Mouse (Mus musculus): Measurements from ENCODE around the gene Arhgap32.
"Not testable (repeated sequence)": the region's sequence is repeated elsewhere in the genome, so short reads cannot be mapped to it uniquely, and the experiment has no call there.

The Arhgap32 gene

DNA sequence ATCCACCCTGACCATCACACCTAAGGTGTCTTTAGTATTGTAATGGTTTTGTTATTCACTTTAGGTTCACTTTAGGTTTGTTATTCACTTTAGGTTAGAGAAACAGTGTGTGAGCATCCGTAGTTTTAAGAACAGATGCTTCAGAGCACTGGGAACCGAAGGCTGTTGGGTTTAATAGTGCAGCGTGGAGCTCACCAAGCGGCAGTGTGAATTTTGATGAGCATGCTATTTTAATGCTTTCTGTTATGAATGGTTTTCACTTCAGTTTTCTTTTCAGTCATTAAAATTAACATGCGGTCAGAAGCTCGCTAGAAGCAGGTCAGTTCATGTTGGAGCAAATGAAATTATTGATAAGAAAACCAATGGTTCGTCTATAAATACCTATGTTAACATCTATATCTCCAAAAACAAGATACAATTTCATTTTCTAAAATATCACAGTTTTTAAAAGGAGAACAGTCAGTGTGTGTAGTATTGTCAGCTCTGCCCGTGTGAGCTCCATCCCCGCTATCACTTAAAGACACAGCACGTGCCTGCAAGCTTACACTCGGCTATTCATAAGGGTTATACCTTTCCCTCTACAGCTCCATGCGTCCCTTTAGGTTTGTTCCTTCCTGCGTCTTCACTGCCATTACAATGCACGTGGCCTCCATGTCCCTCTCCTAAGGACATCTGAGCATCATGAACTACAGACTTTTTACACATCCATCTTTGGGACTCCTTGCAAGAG is 21.9 kb downstream of the Arhgap32 start:
- DNase-seq (ENCODE audit: low spot score in 2 of 2): no peak

DNA sequence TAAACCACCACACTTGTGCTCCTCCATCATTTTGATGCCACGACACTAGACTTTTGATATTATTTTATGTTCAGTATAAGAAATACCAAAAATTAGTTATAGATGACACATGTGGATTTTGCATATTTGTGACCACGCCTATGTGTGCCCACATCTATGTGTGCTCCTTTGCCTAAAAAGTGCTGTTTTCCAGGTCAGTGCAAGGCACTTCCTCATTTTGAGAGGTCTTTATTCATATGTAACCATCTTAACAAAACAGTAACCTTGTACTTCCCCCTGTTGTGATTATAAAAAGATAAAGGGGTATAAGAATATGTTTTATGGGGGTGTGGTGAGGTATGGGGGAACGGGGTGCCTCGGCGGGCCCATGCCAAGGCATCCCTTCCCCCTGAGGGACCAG is 22.7 kb downstream of the Arhgap32 start:
- DNase-seq (ENCODE audit: low spot score in 2 of 2): no peak

DNA sequence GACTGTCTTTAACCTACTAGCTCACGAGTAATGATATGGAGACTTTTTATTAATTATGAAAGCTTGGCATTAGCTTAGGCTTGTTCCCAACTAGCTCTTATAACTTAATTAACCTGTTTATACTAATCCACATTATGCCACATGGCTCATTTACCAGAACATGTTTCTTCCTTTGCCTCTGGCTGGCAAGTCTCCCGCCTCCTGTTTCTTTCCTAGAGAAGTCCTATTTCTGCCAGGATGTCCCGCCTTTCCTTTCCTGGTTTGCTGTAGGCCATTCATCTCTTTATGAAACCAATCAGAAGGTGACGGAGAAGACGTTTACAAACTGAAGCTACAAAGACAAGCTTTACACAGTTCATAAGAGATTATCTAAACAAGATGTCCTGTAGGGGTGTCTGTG is 23.7 kb downstream of the Arhgap32 start:
- no peak for DNase-seq (ENCODE audit: low spot score in 2 of 2)

DNA sequence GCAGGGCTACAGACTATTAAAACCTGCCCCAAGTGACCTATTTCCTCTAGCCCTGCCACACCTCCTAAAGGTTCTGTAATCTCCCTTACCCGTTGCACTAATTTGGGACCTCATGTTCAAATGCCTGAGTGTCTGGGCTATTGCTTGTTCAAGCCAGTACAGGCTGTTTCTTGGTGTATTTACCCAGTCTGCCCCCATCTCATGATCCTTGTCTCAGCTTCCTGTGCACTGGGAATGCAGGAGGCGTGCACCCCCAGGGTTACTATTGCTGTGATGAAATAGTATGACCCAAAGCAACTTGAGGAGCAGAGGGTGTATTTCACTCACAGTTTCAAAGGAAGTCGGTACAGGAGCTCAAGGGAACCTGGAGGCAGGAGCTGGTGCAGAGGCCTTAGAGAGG is 26.9 kb downstream of the Arhgap32 start:
- DNase-seq (ENCODE audit: low spot score in 2 of 2): no peak

DNA sequence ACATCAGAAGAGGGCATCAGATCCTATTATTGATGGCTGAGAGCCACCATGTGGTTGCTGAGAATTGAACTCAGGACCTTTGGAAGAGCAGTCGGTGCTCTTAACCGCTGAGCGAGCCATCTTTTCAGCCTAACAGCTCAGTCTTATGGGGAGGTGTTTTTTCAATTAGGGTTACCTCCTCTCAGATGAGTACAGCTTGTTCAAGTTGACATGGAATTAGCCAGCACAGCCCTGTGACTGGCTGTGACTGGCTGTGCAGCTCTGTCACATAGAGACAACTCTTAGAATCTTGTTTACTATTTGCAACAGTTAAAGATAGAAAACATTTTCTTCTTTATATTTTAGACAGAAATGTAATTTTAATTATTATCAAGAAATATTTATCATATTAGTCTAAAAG is 27.5 kb downstream of the Arhgap32 start:
- DNase-seq (ENCODE audit: low spot score in 2 of 2): no peak

DNA sequence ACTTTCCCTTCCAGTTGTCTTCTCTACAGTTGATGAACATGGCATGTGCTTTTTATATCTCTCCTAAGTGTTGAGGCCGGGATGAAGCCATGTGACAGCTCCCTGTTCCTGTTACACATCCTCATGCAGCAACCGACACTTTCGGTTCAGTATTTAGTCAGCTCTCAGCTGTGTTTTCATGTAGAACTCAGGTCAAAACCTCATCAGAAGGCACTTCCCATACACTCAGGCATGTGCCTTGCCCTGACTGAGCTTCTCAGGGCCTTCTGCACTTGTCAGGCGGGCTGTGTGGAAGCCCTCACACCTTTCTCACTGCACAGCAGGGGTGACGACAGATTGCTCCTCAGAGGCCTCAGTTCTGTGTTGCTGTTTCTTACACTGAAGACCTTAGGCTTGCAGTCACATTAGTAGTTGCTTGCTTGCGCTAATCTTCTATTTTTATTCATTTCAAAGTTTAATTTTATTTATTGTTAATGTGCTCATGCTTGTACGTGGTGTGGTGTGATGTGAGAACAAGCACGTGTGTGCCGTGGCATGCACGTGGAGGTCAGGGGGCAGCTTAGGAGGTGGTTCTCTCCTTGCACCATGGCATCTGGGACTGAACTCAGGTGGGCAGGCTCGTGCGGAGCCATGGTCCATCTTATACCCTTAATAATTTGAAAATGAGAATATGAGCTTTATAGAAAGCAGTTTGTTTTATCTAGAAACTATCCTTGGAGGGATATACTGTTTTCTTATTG is 30.5 kb downstream of the Arhgap32 start:
- DNase-seq (ENCODE audit: low spot score in 2 of 2): no peak

DNA sequence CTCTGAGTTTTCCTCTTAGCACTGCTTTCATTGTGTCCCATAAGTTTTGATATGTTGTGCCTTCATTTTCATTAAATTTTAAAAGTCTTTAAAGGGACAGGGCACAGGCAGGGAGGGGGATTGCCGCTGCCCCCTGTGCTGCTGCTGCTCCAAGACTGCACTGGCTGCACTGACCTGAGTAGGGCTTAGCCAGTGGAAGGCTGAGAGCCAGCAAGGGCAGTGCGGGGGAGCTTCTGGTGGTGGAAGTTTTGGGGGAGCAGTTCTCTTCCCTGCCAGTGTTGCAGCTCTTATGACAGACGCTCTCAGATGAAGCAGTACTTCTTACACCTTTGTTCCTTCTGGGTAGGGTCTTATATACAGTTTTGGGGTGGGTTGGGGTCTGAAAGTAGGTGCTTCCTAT is 33.3 kb downstream of the Arhgap32 start:
- DNase-seq (ENCODE audit: low spot score in 2 of 2): no peak

DNA sequence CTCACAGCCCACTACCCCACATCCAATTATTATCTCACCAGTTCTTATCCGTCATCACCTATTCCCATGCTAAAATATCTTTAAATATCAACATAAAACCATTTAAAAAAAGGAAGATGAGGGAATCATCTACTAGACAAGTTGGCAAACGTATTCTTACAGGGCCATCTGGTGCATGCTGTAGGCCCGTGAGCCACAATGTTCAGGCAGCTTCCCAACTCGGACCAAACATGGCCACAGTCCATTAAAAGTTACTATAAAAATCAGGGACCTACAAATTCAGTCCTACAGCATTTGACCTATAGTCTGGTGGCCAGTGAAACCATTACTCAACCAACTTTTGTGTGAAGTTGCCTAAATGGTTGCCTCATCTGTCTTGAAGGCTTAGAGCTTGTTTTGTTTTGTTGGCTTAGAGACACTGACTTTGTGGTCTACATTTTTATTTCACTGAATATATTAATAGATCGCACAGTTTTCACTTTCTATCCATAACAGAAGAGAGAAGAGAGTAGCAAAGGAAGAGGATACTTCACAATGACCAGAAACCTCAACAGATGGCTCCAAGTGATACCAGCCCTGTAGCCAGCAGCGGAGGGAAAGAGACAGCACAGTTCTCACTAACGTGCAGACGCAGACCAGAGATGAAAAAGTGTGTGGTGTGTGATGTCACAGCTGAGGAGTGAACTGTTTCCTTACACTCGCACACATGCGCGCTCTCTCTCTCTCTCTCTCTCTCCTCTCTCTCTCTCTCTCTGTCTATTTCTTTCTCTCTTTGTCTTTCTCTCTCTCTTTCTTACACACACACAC is 34.1 kb downstream of the Arhgap32 start:
- no peak for DNase-seq (ENCODE audit: low spot score in 2 of 2)

DNA sequence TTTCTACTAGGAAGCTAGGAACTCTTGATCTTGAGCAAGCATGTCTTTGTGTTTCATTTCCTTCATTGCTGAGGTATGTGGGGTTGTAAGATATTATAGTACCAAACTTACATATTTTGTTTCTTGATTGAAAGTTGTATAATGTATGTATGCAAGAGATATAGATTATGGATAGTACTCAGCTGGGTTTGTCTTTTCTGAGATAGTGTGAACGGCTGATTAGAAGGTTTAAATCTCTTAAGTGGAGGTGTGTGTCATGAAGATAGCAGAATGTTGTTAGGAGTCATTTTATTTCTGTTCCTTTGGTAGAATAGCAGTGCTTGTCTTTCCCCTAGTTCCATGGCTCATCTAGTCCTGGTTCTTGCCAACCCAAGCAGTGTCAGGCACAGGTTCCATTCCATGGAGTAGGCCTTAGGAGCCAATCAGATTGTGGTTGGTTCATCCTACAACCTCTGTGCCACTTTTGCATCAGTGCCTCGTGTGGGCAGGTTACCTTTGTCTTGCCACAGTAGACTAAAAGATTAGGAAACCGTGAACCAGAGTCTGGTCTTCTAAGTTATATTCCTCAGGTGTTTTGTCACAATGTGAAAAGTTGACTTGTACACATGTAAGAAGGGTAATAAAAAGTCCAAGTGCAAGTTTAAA is 38.9 kb downstream of the Arhgap32 start:
- DNase-seq (ENCODE audit: low spot score in 2 of 2): no peak

DNA sequence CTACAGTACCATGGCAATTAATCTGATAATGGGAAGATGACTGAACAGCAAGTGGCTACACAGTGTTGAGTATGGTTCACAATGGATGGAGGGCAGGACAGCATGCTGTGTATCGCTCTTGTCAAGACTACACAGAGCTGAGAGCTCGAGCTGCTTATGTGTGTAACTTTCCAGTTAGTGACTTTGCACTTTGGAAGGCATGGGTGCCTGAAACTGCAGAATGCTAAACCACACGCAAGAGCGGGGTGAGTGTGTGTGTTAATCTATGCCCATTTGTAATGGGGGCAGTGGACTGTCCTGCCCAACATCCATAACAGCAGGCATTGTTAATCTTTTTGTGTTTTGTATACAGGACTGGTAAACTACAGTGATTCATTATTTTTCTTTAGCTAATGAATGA is 40.8 kb downstream of the Arhgap32 start:
- no peak for DNase-seq (ENCODE audit: low spot score in 2 of 2)

DNA sequence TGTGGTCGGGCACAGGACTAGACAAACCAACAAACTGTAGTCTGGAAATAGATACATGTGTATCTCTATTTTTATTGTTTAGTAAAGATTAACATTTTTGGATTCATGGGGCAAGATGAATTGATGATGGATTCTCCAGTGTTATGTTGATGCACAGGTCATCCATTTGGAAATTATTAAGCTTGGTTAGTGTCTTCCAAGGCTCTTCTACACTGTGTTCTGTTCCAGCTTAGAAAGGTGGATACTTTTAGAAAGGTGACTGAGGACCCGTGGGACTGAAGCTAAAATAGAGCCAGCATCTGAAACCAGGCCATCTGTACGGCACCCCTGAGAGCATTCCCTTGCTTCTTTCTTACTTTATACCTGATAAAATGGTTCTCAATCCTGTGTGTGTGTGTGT is 41.3 kb downstream of the Arhgap32 start:
- DNase-seq (ENCODE audit: low spot score in 2 of 2): no peak

DNA sequence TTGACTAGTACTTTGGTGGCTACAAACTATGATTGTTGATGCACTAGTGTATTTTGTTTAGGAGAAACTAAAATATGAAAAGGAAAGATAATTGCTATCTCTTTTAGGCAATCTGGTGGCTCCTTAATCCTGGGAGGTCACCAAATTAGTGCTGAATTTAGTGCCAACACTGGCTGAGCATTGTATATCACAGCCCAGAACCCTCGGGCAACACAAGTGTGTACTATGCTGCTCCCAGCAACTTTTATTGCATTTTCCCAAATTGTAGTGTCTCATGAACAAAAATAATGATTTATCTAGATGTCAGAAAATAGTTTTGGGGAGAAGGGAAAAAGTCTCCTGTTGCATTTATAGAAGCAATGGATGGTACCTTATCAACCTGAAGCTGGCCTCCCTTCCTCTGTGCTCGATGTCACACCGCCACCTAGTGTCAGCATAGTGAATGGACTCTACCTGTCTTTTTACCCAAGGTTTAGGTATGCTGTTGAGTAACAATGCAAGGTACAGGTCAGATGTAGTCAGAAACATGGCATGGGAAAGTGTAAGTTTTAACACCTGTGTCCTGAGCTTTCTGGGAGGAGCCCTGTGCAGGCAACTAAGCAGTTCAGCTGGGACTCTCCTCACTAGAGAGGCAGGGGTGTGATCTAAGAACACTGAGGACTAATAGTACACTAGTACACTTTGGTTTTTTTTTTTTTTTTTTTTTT is 43.1 kb downstream of the Arhgap32 start:
- peak; percentile 69 to 79 for DNase-seq (ENCODE audit: low spot score in 2 of 2)

DNA sequence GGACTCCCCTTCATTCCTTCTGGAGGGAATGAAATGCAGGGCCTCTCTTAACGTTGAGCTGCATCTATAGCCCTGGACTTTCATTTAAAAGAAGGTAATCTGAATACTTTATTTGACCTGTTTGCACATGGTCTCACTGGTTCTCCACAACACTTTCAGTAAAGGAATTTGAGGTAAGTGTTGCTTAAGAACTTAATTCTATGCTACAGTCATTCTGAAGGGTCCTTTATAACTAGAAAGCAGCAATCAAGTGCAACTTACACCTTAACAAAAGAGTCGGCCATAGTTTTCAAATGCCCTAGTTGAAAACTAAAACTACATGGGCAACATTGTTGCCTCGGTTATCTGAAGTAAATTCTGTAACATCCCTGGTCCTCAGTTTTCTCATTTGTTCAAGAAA is 43.8 kb downstream of the Arhgap32 start:
- no peak for DNase-seq (ENCODE audit: low spot score in 2 of 2)

DNA sequence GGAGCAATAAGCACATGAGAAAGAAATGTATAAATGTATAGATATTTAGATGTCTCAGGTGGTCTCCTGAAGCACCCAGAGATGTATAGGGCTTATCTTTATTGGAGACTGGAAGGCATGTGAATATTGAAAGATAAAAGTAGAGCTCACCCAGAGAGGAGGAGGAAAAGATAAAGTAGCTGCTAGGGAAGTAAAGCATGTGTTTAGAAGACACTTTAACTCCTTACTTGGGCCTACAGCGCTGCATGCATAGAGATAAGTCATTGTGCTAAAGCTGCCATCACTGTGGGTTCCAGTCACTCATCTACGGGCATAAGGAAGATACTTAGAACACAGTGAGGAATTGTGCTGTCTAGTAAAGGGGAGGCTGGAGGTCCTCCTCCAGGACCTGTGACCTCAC is 46.9 kb downstream of the Arhgap32 start:
- no peak for DNase-seq (ENCODE audit: low spot score in 2 of 2)

DNA sequence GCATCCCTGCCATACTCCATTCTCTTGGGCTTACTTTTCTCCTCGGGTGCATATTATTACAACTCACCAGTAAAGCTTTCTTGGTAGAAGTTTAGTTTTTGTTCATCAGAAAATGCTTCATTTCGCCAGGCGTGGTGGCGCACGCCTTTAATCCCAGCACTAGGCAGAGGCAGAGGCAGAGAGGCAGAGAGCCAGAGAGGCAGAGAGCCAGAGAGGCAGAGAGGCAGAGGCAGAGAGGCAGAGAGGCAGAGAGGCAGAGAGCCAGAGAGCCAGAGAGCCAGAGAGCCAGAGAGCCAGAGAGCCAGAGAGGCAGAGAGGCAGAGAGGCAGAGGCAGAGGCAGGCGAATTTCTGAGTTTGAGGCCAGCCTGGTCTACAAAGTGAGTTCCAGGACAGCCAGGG is 47.9 kb downstream of the Arhgap32 start:
- DNase-seq (ENCODE audit: low spot score in 2 of 2): not testable (repeated sequence)

DNA sequence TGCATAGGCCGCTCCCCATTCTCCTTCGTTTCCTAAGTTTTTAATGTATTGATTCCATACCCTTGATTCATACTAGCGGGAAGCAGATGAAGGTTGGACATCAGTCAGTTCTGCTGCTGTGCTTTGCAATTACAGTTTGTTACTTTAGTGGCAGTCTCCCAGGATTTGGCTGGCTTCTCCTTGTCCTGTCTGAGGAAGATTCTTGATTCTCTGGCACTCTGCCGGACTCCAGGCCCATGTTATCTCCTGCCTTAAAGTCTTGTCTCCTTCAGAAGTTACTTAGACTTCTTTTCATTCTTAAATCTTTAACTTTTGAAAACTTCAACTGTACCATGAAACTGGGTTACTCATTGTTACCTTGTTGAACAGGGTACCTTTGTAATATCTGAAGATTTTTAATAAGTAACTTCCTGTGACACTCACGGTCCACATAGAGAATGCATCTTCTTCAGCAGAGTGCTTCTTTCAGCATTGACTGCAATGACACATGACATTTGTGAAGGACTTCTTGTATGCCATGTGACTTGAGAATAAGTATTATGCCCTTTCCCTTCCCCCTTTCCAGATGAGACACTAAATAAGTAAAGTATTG is 52.7 kb downstream of the Arhgap32 start:
- no peak for DNase-seq (ENCODE audit: low spot score in 2 of 2)

DNA sequence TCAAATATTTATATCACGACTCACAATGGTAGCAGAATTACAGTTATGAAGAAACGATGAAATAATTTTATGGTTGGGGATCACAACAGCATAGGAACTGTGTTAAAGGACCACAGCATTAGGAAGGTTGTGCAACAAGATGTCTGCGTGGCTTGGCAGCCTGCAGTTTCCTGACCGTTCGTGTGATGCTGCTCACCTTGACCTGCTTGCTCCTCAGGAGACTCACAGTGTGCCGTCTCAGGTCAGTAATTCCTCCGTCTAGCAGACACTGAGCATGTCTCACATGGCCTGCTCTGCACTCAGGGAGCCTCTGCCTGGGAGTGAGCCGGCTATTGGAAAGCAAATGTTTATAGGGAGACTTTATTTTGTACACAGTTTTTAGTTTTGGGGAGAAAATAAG is 54.8 kb downstream of the Arhgap32 start:
- DNase-seq (ENCODE audit: low spot score in 2 of 2): no peak

DNA sequence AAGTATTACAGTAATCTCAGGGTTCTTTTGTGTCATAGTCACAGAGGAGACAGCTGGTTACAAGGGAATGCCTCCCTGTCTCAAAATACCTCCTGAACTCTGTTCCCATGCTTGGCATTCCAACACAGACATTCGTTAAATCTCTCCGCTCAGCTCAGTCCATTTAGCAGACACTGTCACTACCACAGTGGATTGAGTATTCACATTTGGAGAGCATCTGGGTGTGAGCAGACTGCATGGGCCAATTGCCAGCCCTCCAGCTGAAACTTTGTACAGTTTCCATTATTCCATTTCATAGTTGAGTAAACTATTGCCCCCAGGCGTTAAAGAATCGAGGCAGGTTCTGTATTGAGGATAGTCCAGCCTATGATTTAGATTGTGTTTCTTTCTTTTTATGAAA is 60.7 kb downstream of the Arhgap32 start:
- DNase-seq (ENCODE audit: low spot score in 2 of 2): no peak

DNA sequence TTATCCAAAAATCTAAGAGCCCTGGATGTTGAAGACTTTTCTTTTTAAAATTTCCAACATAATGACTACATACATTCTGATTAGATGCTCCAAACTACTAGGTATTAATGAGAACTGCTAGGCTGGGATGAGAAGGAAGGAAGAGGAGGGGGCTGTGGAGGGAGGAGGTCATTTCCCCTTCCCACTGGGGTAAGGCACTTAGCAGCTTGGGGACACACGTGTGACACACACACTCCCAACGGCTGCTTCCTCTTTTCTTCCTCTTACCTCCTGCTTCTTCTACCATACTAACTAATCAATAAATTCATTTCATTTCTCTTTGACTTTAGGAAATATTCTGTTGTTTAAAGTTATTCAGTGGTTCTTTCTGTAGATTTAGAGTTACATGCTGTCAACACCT is 65.2 kb downstream of the Arhgap32 start:
- no peak for DNase-seq (ENCODE audit: low spot score in 2 of 2)

DNA sequence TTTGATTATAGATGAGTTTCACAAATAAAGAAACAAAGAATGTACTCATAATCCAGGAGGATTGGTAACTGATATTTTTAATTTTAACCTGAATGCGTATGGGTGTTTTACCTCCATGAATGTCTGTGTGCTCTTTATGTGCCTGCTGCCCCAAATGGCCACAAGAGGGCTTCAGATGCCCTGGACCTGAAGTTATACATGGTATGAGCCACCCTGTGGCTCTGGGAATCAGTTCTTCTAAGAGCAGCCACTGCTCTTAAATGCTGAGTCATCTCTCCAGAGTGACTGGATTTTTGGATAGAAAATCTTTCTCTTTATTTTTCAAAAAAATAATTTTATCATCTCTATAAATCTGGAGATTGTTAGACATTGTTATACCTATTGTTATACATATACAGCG is 70.6 kb downstream of the Arhgap32 start:
- no peak for DNase-seq (ENCODE audit: low spot score in 2 of 2)

All from right cerebral cortex, adult 2 months (tissue).